Mouse (Mus musculus) cortical plate, adult 2 months (tissue): ENCODE measurements around the gene Fhit.

Experiments
- CTCF ChIP-seq: fragments of 200-500 bp; IDR thresholded peaks from 2 replicates; pipeline ENCODE4 v1.5.1; 2011; ENCODE audit warnings: mild to moderate bottlenecking, control low read depth, low read length; ENCODE audit not compliant: insufficient read depth; ENCODE audit errors: extremely low read depth
- POLR2A ChIP-seq: fragments of 200-500 bp; IDR thresholded peaks from 2 replicates; pipeline ENCODE4 v1.6.1; 2011; ENCODE audit warnings: mild to moderate bottlenecking, low read length, control low read depth; ENCODE audit not compliant: insufficient read depth; ENCODE audit errors: extremely low read depth

- no peak for TF ChIP-seq POLR2A
- no peak for TF ChIP-seq CTCF
Measured at GRCm38 (mm10) chr14:9963853-9964252, 1198.0 kb downstream of the Fhit start.
